Mouse (Mus musculus) myocyte (in vitro differentiated cells): ENCODE measurements around the gene Aox3.

ENCODE experiments used
- CEBPB ChIP-seq: IDR thresholded peaks from 2 replicates; pipeline ENCODE4 v1.6.1; 2011; ENCODE audit warnings: mild to moderate bottlenecking, moderate library complexity; ENCODE audit not compliant: poor library complexity, insufficient read depth, severe bottlenecking
- MYOD1 ChIP-seq, 3 experiments: IDR thresholded peaks; one replicate each; pipeline ENCODE4 v1.6.1; 2011; ENCODE audit warnings: control low read depth in 2 of 3, low read depth in 2 of 3, mild to moderate bottlenecking in 2 of 3, moderate library complexity in 1 of 3; ENCODE audit not compliant: insufficient read length in 2 of 3, control insufficient read depth in 1 of 3
- POLR2A ChIP-seq: IDR thresholded peaks from one replicate; pipeline ENCODE4 v1.6.1; 2011; ENCODE audit warnings: low read depth, mild to moderate bottlenecking, control low read depth, moderate library complexity; ENCODE audit not compliant: insufficient read length
- POLR2AphosphoS2 ChIP-seq: IDR thresholded peaks from one replicate; pipeline ENCODE4 v1.6.1; 2011; ENCODE audit warnings: low read depth, control low read depth; ENCODE audit not compliant: insufficient read length
- USF1 ChIP-seq: IDR thresholded peaks from one replicate; pipeline ENCODE4 v1.6.1; 2011; ENCODE audit warnings: low read depth, mild to moderate bottlenecking, control low read depth, moderate library complexity

GRCm38 (mm10) chr1:58146026-58146425 is 33.1 kb downstream of the Aox3 start:
- TF ChIP-seq POLR2A: no peak
- no peak for TF ChIP-seq POLR2AphosphoS2
- TF ChIP-seq MYOD1 (IDR thresholded peaks at IDR 0.05; ENCODE audit: control insufficient read depth in 1 of 3, insufficient read length in 2 of 3, low read depth in 2 of 3): no peak
- no peak for TF ChIP-seq USF1
- TF ChIP-seq CEBPB: no peak
